Mouse (Mus musculus): ENCODE measurements around the gene Vamp5.

Gene Vamp5

GRCm38 (mm10) chr6:72389471-72389940 is 9.2 kb upstream of the Vamp5 start:
- peak; percentile 56 for DNase-seq

GRCm38 (mm10) chr6:72388791-72389329 is 8.6 kb upstream of the Vamp5 start:
- no peak for DNase-seq

- DNase-seq, result no peak
Measured at GRCm38 (mm10) chr6:72388266-72388665, 8.0 kb upstream of the Vamp5 start.

- DNase-seq, result no peak
Measured at GRCm38 (mm10) chr6:72387816-72388215, 7.5 kb upstream of the Vamp5 start.

GRCm38 (mm10) chr6:72386561-72386960 is 6.3 kb upstream of the Vamp5 start:
- DNase-seq, result no peak

- no peak for DNase-seq
Measured at GRCm38 (mm10) chr6:72385258-72385657, 5.0 kb upstream of the Vamp5 start.

- DNase-seq, result no peak
Measured at GRCm38 (mm10) chr6:72383952-72384351, 3.7 kb upstream of the Vamp5 start.

GRCm38 (mm10) chr6:72383142-72383820 is 3.0 kb upstream of the Vamp5 start:
- DNase-seq, result no peak

- DNase-seq, result no peak
Measured at GRCm38 (mm10) chr6:72382494-72382893, 2.2 kb upstream of the Vamp5 start.

GRCm38 (mm10) chr6:72379377-72380130 is 714 bp downstream of the Vamp5 start:
- peak; percentile 62 for DNase-seq

GRCm38 (mm10) chr6:72378510-72379234 is 1.6 kb downstream of the Vamp5 start:
- DNase-seq, result no peak

GRCm38 (mm10) chr6:72374820-72375563 is 5.3 kb downstream of the Vamp5 start:
- DNase-seq, result no peak

- DNase-seq, result no peak
Measured at GRCm38 (mm10) chr6:72374206-72374605, 6.1 kb downstream of the Vamp5 start.

- DNase-seq, result no peak
Measured at GRCm38 (mm10) chr6:72373184-72373583, 7.1 kb downstream of the Vamp5 start.

- no peak for DNase-seq
Measured at GRCm38 (mm10) chr6:72371571-72371970, 8.7 kb downstream of the Vamp5 start.

- DNase-seq, result peak; percentile 66
Measured at GRCm38 (mm10) chr6:72371147-72371546, 9.1 kb downstream of the Vamp5 start.

- DNase-seq, result no peak
Measured at GRCm38 (mm10) chr6:72370091-72370490, 10.2 kb downstream of the Vamp5 start.

- no peak for DNase-seq
Measured at GRCm38 (mm10) chr6:72369557-72369956, 10.7 kb downstream of the Vamp5 start.

- DNase-seq, result no peak
Measured at GRCm38 (mm10) chr6:72367460-72367974, 12.8 kb downstream of the Vamp5 start.

GRCm38 (mm10) chr6:72366844-72367443 is 13.3 kb downstream of the Vamp5 start, which contains the start of gene Rnf181:
Gene Rnf181, minus strand, starts transcription at chr6:72366956.
- no peak for DNase-seq

GRCm38 (mm10) chr6:72366304-72366703 is 14.0 kb downstream of the Vamp5 start:
- DNase-seq, result no peak

GRCm38 (mm10) chr6:72364985-72365384 is 15.3 kb downstream of the Vamp5 start:
- DNase-seq, result no peak

Data from kidney, postnatal 14 days (tissue).